Mouse (Mus musculus): Measurements from ENCODE around the gene Mboat7.

Mboat7 gene

GRCm38 (mm10) chr7:3645488-3646025 lies 47.8 kb downstream of the Mboat7 start:
- no peak for DNase-seq (ENCODE audit: extremely low read depth, insufficient read length, low spot score)

- peak; percentile 95 for DNase-seq (ENCODE audit: extremely low read depth, insufficient read length, low spot score)
Measured at GRCm38 (mm10) chr7:3644672-3645487, 48.4 kb downstream of the Mboat7 start, which contains the start of gene Cnot3. TSS of gene Cnot3 (plus strand) at chr7:3645268.

- DNase-seq (ENCODE audit: extremely low read depth, insufficient read length, low spot score): no peak
Measured at GRCm38 (mm10) chr7:3644348-3644671, 49.0 kb downstream of the Mboat7 start.

GRCm38 (mm10) chr7:3643843-3644242 lies 49.5 kb downstream of the Mboat7 start:
- DNase-seq (ENCODE audit: extremely low read depth, insufficient read length, low spot score): no peak

GRCm38 (mm10) chr7:3643412-3643811 lies 49.9 kb downstream of the Mboat7 start:
- DNase-seq (ENCODE audit: extremely low read depth, insufficient read length, low spot score): no peak

- DNase-seq (ENCODE audit: extremely low read depth, insufficient read length, low spot score): no peak
Measured at GRCm38 (mm10) chr7:3630478-3630815, 62.9 kb downstream of the Mboat7 start.

GRCm38 (mm10) chr7:3629543-3630477 lies 63.5 kb downstream of the Mboat7 start, which contains the start of the genes Tfpt and Prpf31:
TSS of gene Tfpt (minus strand) at chr7:3629929.
TSS of gene Prpf31 (plus strand) at chr7:3629985.
- DNase-seq (ENCODE audit: extremely low read depth, insufficient read length, low spot score): peak; percentile 89

- no peak for DNase-seq (ENCODE audit: extremely low read depth, insufficient read length, low spot score)
Measured at GRCm38 (mm10) chr7:3629030-3629429, 64.3 kb downstream of the Mboat7 start.

Measured in 3134 (cell line).